Comparison of ENCODE assay signal across 17 mouse cellular contexts in genomic region chr1:130588659-130589058, GRCm38 (mm10). TPM values are rescaled to one million over a fixed set of nuclear protein-coding genes. Genes with fewer than 3 reads are reported as not detected.
DNase-seq lines count a peak whose midpoint lies in the region; ATAC-seq lines count a peak whose summit lies in the region.
"Had no signal": no experiment of that assay in that cellular context is flagged by ENCODE, and none has a peak within 500 bp of the region (broad histone marks: within the 10 kb centered on the region; RNA-seq: fewer than 3 reads in every experiment).

No protein-coding gene starts in this region.

- no peaks in the 10 kb centered on the region for H3K9me3 ChIP-seq in heart, embryonic 10.5 days
- H3K9me3 ChIP-seq: embryonic facial prominence, embryonic 10.5 days; forebrain, embryonic 12.5 days had no signal

- H3K36me3 ChIP-seq in heart, embryonic 10.5 days: no peaks in the 10 kb centered on the region
- H3K36me3 ChIP-seq: embryonic facial prominence, embryonic 10.5 days; forebrain, embryonic 12.5 days had no signal

- H3K4me1 ChIP-seq in heart, embryonic 10.5 days: no peaks in the 10 kb centered on the region
- H3K4me1 ChIP-seq: embryonic facial prominence, embryonic 10.5 days; forebrain, embryonic 12.5 days had no signal

- H3K4me3 ChIP-seq in heart, embryonic 10.5 days: no peak overlapping the region
- H3K4me3 ChIP-seq: embryonic facial prominence, embryonic 10.5 days; forebrain, embryonic 12.5 days had no signal

- WGBS in heart, embryonic 10.5 days: 79% methylated on average over 9 of the region's 9 CpGs

- intact Hi-C loops in heart, postnatal 25 days (cut with DNase I): no loop called here

- ATAC-seq in cerebellum, adult (ENCODE audit: insufficient number of reproducible peaks, low FRiP score, low TSS enrichment): no peak
- ATAC-seq: intestine, postnatal 0 days; midbrain, embryonic 16.5 days had no signal

- no peaks in the 10 kb centered on the region for H3K27me3 ChIP-seq in heart, embryonic 10.5 days (ENCODE audit: insufficient read depth, poor library complexity, severe bottlenecking)
- H3K27me3 ChIP-seq: forebrain, embryonic 12.5 days had no signal

- peak; percentile 28 to 43 for DNase-seq in heart, adult 18-20 months
- DNase-seq in heart, embryonic 10.5 days (ENCODE audit: low spot score): no peak
- peak; percentile 46 for DNase-seq in testis, postnatal 10 days (ENCODE audit: low spot score)
- DNase-seq in testis, postnatal 14 days (ENCODE audit: low spot score): no peak
- peak; percentile 38 for DNase-seq in heart, postnatal 25 days (ENCODE audit: low spot score)
- DNase-seq in yolk sac, embryonic 10.5 days (ENCODE audit: low spot score): peak; percentile 8
- DNase-seq in MN1 (ENCODE audit: low spot score): no peak
- DNase-seq: thymus, postnatal 25 days had no signal

- H3K27ac ChIP-seq in heart, embryonic 10.5 days: no peak overlapping the region
- H3K27ac ChIP-seq: embryonic facial prominence, embryonic 10.5 days; forebrain, embryonic 12.5 days had no signal

RNA-seq across cellular contexts. Expression of gene Zp3r, which starts 40.8 kb away (rescaled TPM):
- total RNA-seq in heart, adult 18-20 months (2021): not detected
- not detected in 2 replicates for polyA plus RNA-seq in heart, embryonic 10.5 days (2016; fragmentation: Nextera tagmentation; extraction: Ambion mirVana)
- not detected for total RNA-seq in heart, postnatal 25 days (2021)
- total RNA-seq: hematopoietic stem cell, adult 5-6 weeks; left cerebral cortex, postnatal 25 days; neutrophil, adult 5-6 weeks had no signal
- polyA plus RNA-seq: embryonic facial prominence, embryonic 10.5 days; forebrain, embryonic 12.5 days; liver, embryonic 16.5 days; midbrain, embryonic 16.5 days had no signal

Comparison
In these comparisons a context has a peak if more than half of its experiments do, and no peak if none do; other contexts are left out.
1. DNase-seq: peak in heart, adult 18-20 months (2 of 2), testis, postnatal 10 days (single experiment), heart, postnatal 25 days (single experiment) and yolk sac, embryonic 10.5 days (single experiment); none in heart, embryonic 10.5 days (single experiment), testis, postnatal 14 days (single experiment) and MN1 (single experiment).